Mouse (Mus musculus) CH12.LX (cell line): Measurements from ENCODE around the gene Ubtd2. TPM values are rescaled to one million over a fixed set of nuclear protein-coding genes. Genes with fewer than 3 reads are reported as not detected.

Experiments used
- DNase-seq: peaks from one replicate; pipeline ENCODE4 v3.0.0-alpha.2; 2013; ENCODE audit errors: extremely low read depth
- H3K27ac ChIP-seq: 2 replicates; pipeline ENCODE4 v1.5.1; 2012; ENCODE audit warnings: low read depth, mild to moderate bottlenecking, control low read depth, moderate library complexity; ENCODE audit not compliant: insufficient read depth
- H3K27me3 ChIP-seq: replicated peaks from 2 replicates; pipeline ENCODE3; 2012; ENCODE audit warnings: inconsistent platforms
- H3K36me3 ChIP-seq, 2 experiments: replicated peaks in 1 of 2; 2 replicates each; pipeline versions ENCODE3 to v1.6.1; 2012; ENCODE audit warnings: inconsistent platforms in 1 of 2, low read length in 1 of 2, mild to moderate bottlenecking in 1 of 2, mixed read lengths in 1 of 2, moderate library complexity in 1 of 2; ENCODE audit not compliant: control insufficient read depth in 1 of 2, insufficient read depth in 1 of 2
- H3K4me1 ChIP-seq, 2 experiments: 2 replicates each; pipeline ENCODE4 v1.6.1; 2012; ENCODE audit warnings: inconsistent platforms in 1 of 2, moderate library complexity in 1 of 2; ENCODE audit not compliant: insufficient read depth in 2 of 2, control insufficient read depth in 1 of 2
- H3K4me2 ChIP-seq: 2 replicates; pipeline ENCODE4 v1.6.1; 2012; ENCODE audit warnings: low read depth, mild to moderate bottlenecking, control low read depth; ENCODE audit not compliant: poor library complexity, insufficient read depth, severe bottlenecking
- H3K4me3 ChIP-seq, 3 experiments: fragments of 150-350 bp in 1 of 3; sonication (generic) in 1 of 3; replicated peaks in 1 of 3; 2 replicates each; pipeline versions ENCODE3 to v1.5.1; 2011 to 2012; ENCODE audit warnings: low read depth in 2 of 3, low read length in 2 of 3, mild to moderate bottlenecking in 2 of 3, moderate library complexity in 2 of 3, control low read depth in 1 of 3, improper control_type of control experiment in 1 of 3, inconsistent platforms in 1 of 3, mixed read lengths in 1 of 3; ENCODE audit not compliant: poor library complexity in 1 of 3
- H3K79me2 ChIP-seq: replicated peaks from 2 replicates; pipeline ENCODE4 v1.6.1; 2012; ENCODE audit warnings: mild to moderate bottlenecking, moderate library complexity; ENCODE audit not compliant: control insufficient read depth, poor library complexity, insufficient read depth, severe bottlenecking; ENCODE audit errors: extremely low read depth
- H3K9ac ChIP-seq: 2 replicates; pipeline ENCODE4 v1.6.1; 2012; ENCODE audit warnings: low read depth, mild to moderate bottlenecking, control low read depth, moderate library complexity; ENCODE audit not compliant: insufficient read depth
- H3K9me3 ChIP-seq: replicated peaks from 2 replicates; pipeline ENCODE3; 2012; ENCODE audit warnings: low read length, inconsistent platforms, mixed read lengths
- BHLHE40 ChIP-seq: IDR thresholded peaks from 2 replicates; pipeline ENCODE4 v1.6.1; 2011; ENCODE audit warnings: mild to moderate bottlenecking, low read depth, low read length, improper control_type of control experiment
- CHD1 ChIP-seq: IDR thresholded peaks from 2 replicates; pipeline ENCODE4 v1.6.1; 2012; ENCODE audit warnings: low read depth, low read length, improper control_type of control experiment, inconsistent platforms
- CHD2 ChIP-seq: IDR thresholded peaks from 2 replicates; pipeline ENCODE4 v1.6.1; 2011; ENCODE audit warnings: low read length, improper control_type of control experiment
- CTCF ChIP-seq, 2 experiments: IDR thresholded peaks in 1 of 2; conservative IDR thresholded peaks in 1 of 2; 2 replicates each; pipeline ENCODE4 v1.5.1; 2011 to 2012; ENCODE audit warnings: low read depth in 2 of 2, low read length in 2 of 2, improper control_type of control experiment in 1 of 2, inconsistent platforms in 1 of 2, mild to moderate bottlenecking in 1 of 2, moderate library complexity in 1 of 2
- ELF1 ChIP-seq: IDR thresholded peaks from 2 replicates; pipeline ENCODE4 v1.6.1; 2014; ENCODE audit warnings: low read depth, mild to moderate bottlenecking, inconsistent platforms, low read length, improper control_type of control experiment
- EP300 ChIP-seq: IDR thresholded peaks from 2 replicates; pipeline ENCODE4 v1.6.1; 2011; ENCODE audit warnings: low read length, improper control_type of control experiment
- ETS1 ChIP-seq: conservative IDR thresholded peaks from 2 replicates; pipeline ENCODE4 v1.6.1; 2012; ENCODE audit warnings: low read depth, mild to moderate bottlenecking, inconsistent platforms, low read length, improper control_type of control experiment, moderate library complexity
- GABPA ChIP-seq: IDR thresholded peaks from 2 replicates; pipeline ENCODE4 v1.6.1; 2012; ENCODE audit warnings: low read depth, low read length, improper control_type of control experiment, inconsistent platforms; ENCODE audit not compliant: insufficient replicate concordance
- IRF4 ChIP-seq: IDR thresholded peaks from 2 replicates; pipeline ENCODE4 v1.6.1; 2014; ENCODE audit warnings: low read depth, mild to moderate bottlenecking, inconsistent platforms, low read length, improper control_type of control experiment
- JUN ChIP-seq: IDR thresholded peaks from 2 replicates; pipeline ENCODE4 v1.6.1; 2011; ENCODE audit warnings: low read depth, mild to moderate bottlenecking, low read length, improper control_type of control experiment, moderate library complexity; ENCODE audit not compliant: insufficient read depth
- JUND ChIP-seq: conservative IDR thresholded peaks from 2 replicates; pipeline ENCODE4 v1.6.1; 2011; ENCODE audit warnings: low read depth, low read length, improper control_type of control experiment
- KAT2A ChIP-seq: IDR thresholded peaks from 2 replicates; pipeline ENCODE4 v1.6.1; 2012; ENCODE audit warnings: low read length, improper control_type of control experiment, inconsistent platforms; ENCODE audit not compliant: insufficient replicate concordance
- MAFK ChIP-seq: IDR thresholded peaks from 2 replicates; pipeline ENCODE4 v1.6.1; 2011; ENCODE audit warnings: low read length, improper control_type of control experiment; ENCODE audit not compliant: insufficient replicate concordance
- MAX ChIP-seq: IDR thresholded peaks from 2 replicates; pipeline ENCODE4 v1.6.1; 2011; ENCODE audit warnings: low read length, improper control_type of control experiment
- MEF2A ChIP-seq: IDR thresholded peaks from 2 replicates; pipeline ENCODE4 v1.6.1; 2014; ENCODE audit warnings: low read depth, mild to moderate bottlenecking, inconsistent platforms, low read length, improper control_type of control experiment, borderline replicate concordance
- MXI1 ChIP-seq: IDR thresholded peaks from 2 replicates; pipeline ENCODE4 v1.6.1; 2011; ENCODE audit warnings: mild to moderate bottlenecking, low read depth, low read length, improper control_type of control experiment
- MYC ChIP-seq: IDR thresholded peaks from 2 replicates; pipeline ENCODE4 v1.6.1; 2011; ENCODE audit warnings: low read depth, mild to moderate bottlenecking, improper control_type of control experiment, low read length
- POLR2A ChIP-seq: IDR thresholded peaks from 2 replicates; pipeline ENCODE4 v1.6.1; 2011; ENCODE audit warnings: low read depth, mild to moderate bottlenecking, improper control_type of control experiment, low read length
- POLR2AphosphoS2 ChIP-seq: IDR thresholded peaks from 2 replicates; pipeline ENCODE4 v1.6.1; 2011; ENCODE audit warnings: low read depth, low read length, improper control_type of control experiment
- RAD21 ChIP-seq: IDR thresholded peaks from 2 replicates; pipeline ENCODE4 v1.6.1; 2011; ENCODE audit warnings: low read depth, mild to moderate bottlenecking, low read length, improper control_type of control experiment, moderate library complexity
- SMC3 ChIP-seq: IDR thresholded peaks from 2 replicates; pipeline ENCODE4 v1.6.1; 2011; ENCODE audit warnings: low read depth, low read length, improper control_type of control experiment
- TBP ChIP-seq: conservative IDR thresholded peaks from 2 replicates; pipeline ENCODE4 v1.6.1; 2011; ENCODE audit warnings: low read depth, low read length, improper control_type of control experiment
- TCF12 ChIP-seq: IDR thresholded peaks from 2 replicates; pipeline ENCODE4 v1.6.1; 2014; ENCODE audit warnings: low read depth, mild to moderate bottlenecking, inconsistent platforms, low read length, improper control_type of control experiment
- UBTF ChIP-seq: IDR thresholded peaks from 2 replicates; pipeline ENCODE4 v1.6.1; 2012; ENCODE audit warnings: low read depth, mild to moderate bottlenecking, inconsistent platforms, low read length, improper control_type of control experiment, moderate library complexity
- USF1 ChIP-seq: IDR thresholded peaks from 2 replicates; pipeline ENCODE4 v1.6.1; 2014; ENCODE audit warnings: low read depth, mild to moderate bottlenecking, inconsistent platforms, low read length, improper control_type of control experiment
- USF2 ChIP-seq: conservative IDR thresholded peaks from 2 replicates; pipeline ENCODE4 v1.6.1; 2011; ENCODE audit warnings: low read depth, low read length, improper control_type of control experiment
- ZC3H11A ChIP-seq: IDR thresholded peaks from 2 replicates; pipeline ENCODE4 v1.6.1; 2012; ENCODE audit warnings: low read depth, mild to moderate bottlenecking, inconsistent platforms, low read length, improper control_type of control experiment
- ZKSCAN1 ChIP-seq: IDR thresholded peaks from 2 replicates; pipeline ENCODE4 v1.6.1; 2012; ENCODE audit warnings: low read depth, inconsistent platforms, low read length, improper control_type of control experiment, borderline replicate concordance
- ZMIZ1 ChIP-seq: IDR thresholded peaks from 2 replicates; pipeline ENCODE4 v1.6.1; 2012; ENCODE audit warnings: low read depth, mild to moderate bottlenecking, inconsistent platforms, low read length, improper control_type of control experiment
- ZNF384 ChIP-seq: IDR thresholded peaks from 2 replicates; pipeline ENCODE4 v1.6.1; 2012; ENCODE audit warnings: low read depth, low read length, improper control_type of control experiment, inconsistent platforms
- dilution Hi-C: fragments of 300-500 bp; cut with MboI; formaldehyde crosslinking; loops from 2 replicates; pipeline ENCODE4 v1.14.3; 2020; ENCODE audit warnings: low sequenced_read_pairs; ENCODE audit not compliant: extremely low pct_unique_long_range_greater_than_20kb, extremely low pct_ligation_motif_present
- in situ Hi-C: fragments of 300-500 bp; cut with MboI; formaldehyde crosslinking; loops from 3 replicates; pipeline ENCODE4 v1.14.3; 2019; ENCODE audit warnings: low sequenced_read_pairs, low pct_ligation_motif_present, low pct_unique_long_range_greater_than_20kb, mixed read lengths
- polyA plus RNA-seq: library from polyadenylated mRNA; unstranded; fragments of >175 nt; gene quantifications from 2 replicates; pipeline ENCODE4 v1.2.1, GENCODE M21; 2012; ENCODE audit warnings: low read depth; ENCODE audit not compliant: insufficient read length
- total RNA-seq, 2 experiments: library from RNA; depleted of rRNA; stranded (reverse); fragments of 300-350 nt in 1 of 2; fragments of >200 nt in 1 of 2; gene quantifications; 2 replicates each; pipeline ENCODE4 v1.2.3; 2012 to 2014

Ubtd2 gene
- total and polyA plus RNA-seq, 3 experiments, result 10.3 to 18.2 (median 17.8) TPM

DNA sequence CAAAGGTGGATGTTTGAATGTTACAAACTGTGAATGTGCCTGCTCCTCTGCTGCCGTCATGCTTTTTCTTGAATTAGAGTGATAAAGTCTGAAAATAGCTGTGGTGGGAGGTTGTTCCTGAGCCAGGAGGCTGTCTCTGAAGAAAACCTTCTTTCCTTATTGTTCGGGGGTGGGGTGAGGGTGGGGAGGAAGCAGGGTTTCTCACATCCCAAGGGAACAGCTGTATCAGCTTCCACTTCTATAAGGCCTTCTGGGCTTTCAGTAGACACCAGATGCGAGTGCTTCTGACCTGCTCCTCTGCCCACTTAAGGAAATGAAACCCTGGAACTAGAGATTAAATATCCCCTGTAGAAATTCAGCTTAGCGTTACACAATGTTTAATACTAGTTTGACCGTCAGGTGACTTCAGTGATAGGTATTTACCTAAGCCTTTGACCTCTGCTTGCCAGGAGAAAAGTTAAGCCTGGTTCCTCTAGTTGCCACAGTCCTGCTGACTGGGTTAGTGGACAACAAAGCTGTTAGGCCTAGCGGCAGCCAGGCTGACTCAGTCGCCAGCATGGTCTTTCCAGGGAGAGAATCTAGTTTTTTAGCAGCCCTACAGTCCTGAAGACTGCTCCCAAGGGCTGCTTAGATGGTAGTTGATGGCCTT lies 50.0 kb downstream of the Ubtd2 start:
- dilution Hi-C loops, result no loop called here
- Histone ChIP-seq H3K79me2 (no peaks in the 10 kb centered on the region), H3K9me3 (no peaks in the 10 kb centered on the region), H3K9ac (no peak overlapping the region), H3K4me2 (peak overlapping the region; percentile 60; the same call in 1 of the 2 replicates), H3K4me1 (peaks cover 2 to 32% of the 10 kb centered on the region in 2 experiments; a peak in 3 of 4 replicates), H3K4me3 (no peak overlapping the region), H3K27ac (no peak overlapping the region), H3K36me3 (peaks cover 0 to 3% of the 10 kb centered on the region in 2 experiments), H3K27me3 (no peaks in the 10 kb centered on the region)
- DNase-seq, result peak; percentile 39
- in situ Hi-C loops, result no loop called here
- TF ChIP-seq ZMIZ1 (no peak), ZNF384 (no peak), ETS1 (0 out of 2 replicates have a peak, but pooled peaks have one; percentile 23), EP300 (peak; percentile 50), CHD1 (no peak), TBP (no peak), MAX (no peak), IRF4 (no peak), BHLHE40 (no peak)

DNA sequence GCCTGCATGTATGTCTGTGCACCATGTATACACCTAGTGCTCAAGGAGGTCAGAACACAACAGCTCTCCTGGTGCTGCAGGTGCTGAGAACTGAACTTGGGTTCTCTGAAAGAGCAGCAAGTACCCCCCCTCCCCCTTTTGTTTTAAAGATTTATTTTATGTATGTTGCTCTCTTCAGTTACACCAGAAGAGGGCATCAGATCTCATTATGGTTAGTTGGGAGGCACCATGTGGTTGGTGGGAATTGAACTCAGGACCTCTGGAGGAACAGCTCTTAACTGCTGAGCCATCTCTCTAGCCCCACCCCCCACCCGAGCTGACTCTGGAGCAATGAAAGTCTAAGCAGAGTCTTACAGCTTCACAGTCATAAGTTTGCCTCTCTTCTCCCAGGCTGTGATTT lies 55.8 kb downstream of the Ubtd2 start:
- H3K9me3 ChIP-seq, result no peaks in the 10 kb centered on the region
- DNase-seq, result no peak
- no peak for TF ChIP-seq GABPA
- TF ChIP-seq USF2, result no peak
- TF ChIP-seq JUN, result no peak
- TF ChIP-seq CTCF (conservative IDR thresholded peaks at IDR 0.05 in 1 of 2, IDR thresholded peaks at IDR 0.05 in 1 of 2; ENCODE audit: low read depth in 2 of 2, low read length in 2 of 2), result peak in 1 of 2 experiments; percentile 54; a peak in 2 of 4 replicates
- TF ChIP-seq KAT2A, result no peak
- no peak for TF ChIP-seq USF1
- TF ChIP-seq EP300, result no peak
- TF ChIP-seq MAFK, result no peak
- TF ChIP-seq TCF12, result no peak
- TF ChIP-seq JUND, result no peak
- TF ChIP-seq POLR2A, result no peak
- 0 out of 2 replicates have a peak, but pooled peaks have one; percentile 18 for TF ChIP-seq MYC
- TF ChIP-seq CHD1, result no peak
- no peak for TF ChIP-seq MXI1
- TF ChIP-seq CHD2, result no peak
- TF ChIP-seq MEF2A, result no peak
- no peak for TF ChIP-seq ZNF384
- no peak for TF ChIP-seq UBTF
- no peak for TF ChIP-seq POLR2AphosphoS2
- peak; percentile 48 for TF ChIP-seq SMC3
- no peak for TF ChIP-seq ZKSCAN1
- no peak for TF ChIP-seq ELF1
- peak; percentile 23 for TF ChIP-seq RAD21
- no peak for TF ChIP-seq ZC3H11A
- TF ChIP-seq ZMIZ1, result no peak
- peaks cover 0 to 33% of the 10 kb centered on the region in 2 experiments; a peak in 2 of 4 replicates for H3K4me1 ChIP-seq
- dilution Hi-C loops (no loop called here), in situ Hi-C loops (no loop called here)
- H3K4me3 ChIP-seq, result no peak overlapping the region
- H3K27ac ChIP-seq, result no peak overlapping the region
- H3K4me2 ChIP-seq, result no peak overlapping the region
- H3K36me3 ChIP-seq, result peaks cover 0 to 3% of the 10 kb centered on the region in 2 experiments
- no peak overlapping the region for H3K9ac ChIP-seq
- no peaks in the 10 kb centered on the region for H3K79me2 ChIP-seq
- H3K27me3 ChIP-seq, result no peaks in the 10 kb centered on the region
